Mouse (Mus musculus) limb, embryonic 10.5 days (tissue): ENCODE data around the gene 1700113H08Rik. TPM values are rescaled to one million over a fixed set of nuclear protein-coding genes. Genes with fewer than 3 reads are reported as not detected.

Experiments
- DNase-seq: peaks from one replicate; pipeline ENCODE4 v3.0.0-alpha.2; 2017; ENCODE audit warnings: low spot score
- H3K27ac ChIP-seq: fragments of 300-500 bp; sonication (generic); 2 replicates; pipeline ENCODE4 v1.5.1; 2016; ENCODE audit warnings: mild to moderate bottlenecking
- H3K27me3 ChIP-seq: fragments of 300-500 bp; sonication (generic); 2 replicates; pipeline ENCODE4 v1.6.1; 2016; ENCODE audit warnings: low read depth, mild to moderate bottlenecking; ENCODE audit not compliant: poor library complexity, severe bottlenecking
- H3K36me3 ChIP-seq: fragments of 300-500 bp; sonication (generic); 2 replicates; pipeline ENCODE4 v1.6.1; 2016; ENCODE audit warnings: mild to moderate bottlenecking, moderate library complexity
- H3K4me1 ChIP-seq: fragments of 300-500 bp; sonication (generic); 2 replicates; pipeline ENCODE4 v1.6.1; 2016
- H3K4me3 ChIP-seq: fragments of 300-500 bp; sonication (generic); 2 replicates; pipeline ENCODE4 v1.5.1; 2016; ENCODE audit warnings: mild to moderate bottlenecking, moderate library complexity
- H3K9me3 ChIP-seq: fragments of 300-500 bp; sonication (generic); replicated peaks from 2 replicates; pipeline ENCODE4 v1.6.1; 2016; ENCODE audit warnings: mild to moderate bottlenecking
- WGBS: fragments of 180-500 bp; shearing (Covaris S2); methylation state at CpG from one replicate; pipeline ENCODE4 v1.1.7; 2016; 5-methylcytosine and 5-hydroxymethylcytosine counted together
- polyA plus RNA-seq: library from polyadenylated mRNA; unstranded; fragments of >200 nt; fragmentation: Nextera tagmentation; extraction: Ambion mirVana; gene quantifications from 2 replicates; pipeline ENCODE4 v1.2.1, GENCODE M21; 2016

Gene 1700113H08Rik
- polyA plus RNA-seq, 1 experiment from 2014 or later = not detected

DNA sequence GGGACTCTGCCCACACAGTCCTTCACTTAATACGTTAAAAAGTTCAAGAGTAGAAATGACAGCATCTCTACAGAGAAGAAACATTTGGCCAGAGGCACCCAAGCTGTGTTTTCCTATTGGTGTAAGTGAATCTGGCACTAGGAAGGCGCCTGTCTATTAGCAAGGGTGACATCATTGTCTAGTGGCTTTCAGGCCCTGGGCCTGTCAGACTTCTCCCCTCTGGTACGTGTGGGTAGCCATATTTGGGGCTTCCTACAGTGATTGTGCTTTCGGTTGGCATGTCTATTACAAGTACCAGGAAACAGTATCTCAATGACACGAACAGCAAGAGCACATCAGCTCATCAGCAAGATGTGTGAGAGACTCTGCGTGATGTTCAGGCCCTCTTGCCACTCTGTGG lies 18.5 kb upstream of the 1700113H08Rik start:
- no peak overlapping the region for H3K27ac ChIP-seq
- peaks cover 16% of the 10 kb centered on the region for H3K4me1 ChIP-seq
- 92% methylated on average over 6 of the region's 6 CpGs for WGBS
- no peak overlapping the region for H3K4me3 ChIP-seq
- H3K9me3 ChIP-seq = no peaks in the 10 kb centered on the region
- no peaks in the 10 kb centered on the region for H3K27me3 ChIP-seq
- H3K36me3 ChIP-seq = no peaks in the 10 kb centered on the region
- DNase-seq = no peak

DNA sequence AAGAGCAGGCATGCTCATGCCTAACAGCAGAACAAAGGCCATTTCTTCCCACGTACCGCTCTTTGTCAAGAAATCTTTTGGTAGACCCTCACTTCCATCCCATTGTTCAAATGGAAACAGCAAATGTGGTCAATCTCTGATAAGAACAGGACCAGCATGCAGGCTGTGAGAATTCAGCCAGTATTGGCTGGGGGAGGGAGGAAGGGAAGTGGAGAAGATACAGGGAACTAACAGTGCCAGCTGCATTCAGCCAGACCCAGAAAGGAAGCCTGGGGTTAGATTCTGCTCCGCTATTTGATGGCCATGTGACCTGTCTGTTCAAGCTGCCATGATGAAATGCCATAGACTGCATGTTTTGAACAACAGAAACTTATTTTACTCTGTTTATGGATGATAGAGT lies 18.0 kb upstream of the 1700113H08Rik start:
- H3K4me1 ChIP-seq = peaks cover 16% of the 10 kb centered on the region
- 92% methylated on average over 3 of the region's 3 CpGs for WGBS
- H3K9me3 ChIP-seq = no peaks in the 10 kb centered on the region
- no peak for DNase-seq
- H3K36me3 ChIP-seq = no peaks in the 10 kb centered on the region
- H3K4me3 ChIP-seq = no peak overlapping the region
- H3K27me3 ChIP-seq = no peaks in the 10 kb centered on the region
- no peak overlapping the region for H3K27ac ChIP-seq

DNA sequence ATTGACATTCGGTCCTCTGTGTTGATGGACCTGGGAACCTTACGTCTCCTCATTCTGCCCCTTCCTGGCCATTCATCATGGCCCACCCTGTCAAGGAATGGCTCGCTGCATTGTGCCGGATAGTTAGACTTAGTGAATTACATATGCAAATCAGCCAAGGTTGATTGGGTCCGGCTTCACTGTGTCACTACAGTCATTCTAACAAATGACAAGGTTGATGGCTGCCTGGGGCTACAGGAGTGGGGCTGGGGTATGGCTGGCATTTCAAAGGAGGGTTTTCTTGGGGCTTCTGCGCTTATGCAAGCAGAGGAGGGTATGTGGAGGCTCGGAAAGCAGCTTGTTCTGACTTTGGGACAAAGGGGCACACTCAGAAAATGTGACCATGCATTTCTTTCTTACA lies 16.6 kb upstream of the 1700113H08Rik start:
- 85% methylated on average over 7 of the region's 7 CpGs for WGBS
- no peaks in the 10 kb centered on the region for H3K9me3 ChIP-seq
- no peak overlapping the region for H3K4me3 ChIP-seq

DNA sequence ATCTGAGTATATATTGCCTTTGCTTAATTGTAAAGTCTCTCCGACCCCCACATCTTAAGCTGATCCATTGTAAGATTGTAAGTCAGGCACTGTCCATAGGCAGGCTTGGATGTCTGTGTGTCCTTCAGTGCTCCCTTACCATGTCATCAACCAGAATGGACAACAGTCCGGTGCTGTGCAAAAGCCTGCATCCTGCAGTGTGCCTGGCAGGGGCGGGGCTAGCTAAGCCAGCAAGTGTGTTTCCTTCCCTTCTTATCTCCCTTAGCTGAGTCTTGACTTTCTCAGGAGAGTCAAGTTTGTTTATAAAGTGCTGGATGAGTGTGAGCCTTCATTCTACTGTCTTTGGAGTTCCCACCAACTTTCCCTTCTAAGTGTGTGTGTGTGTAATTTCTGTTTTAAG lies 12.6 kb upstream of the 1700113H08Rik start:
- DNase-seq = no peak
- H3K9me3 ChIP-seq = no peaks in the 10 kb centered on the region
- H3K27ac ChIP-seq = no peak overlapping the region
- no peak overlapping the region for H3K4me3 ChIP-seq
- H3K4me1 ChIP-seq = no peaks in the 10 kb centered on the region
- WGBS = 72% methylated on average over 3 of the region's 3 CpGs
- H3K27me3 ChIP-seq = no peaks in the 10 kb centered on the region
- H3K36me3 ChIP-seq = no peaks in the 10 kb centered on the region

More for the DNA sequence above, 16.6 kb upstream of the 1700113H08Rik start:
- no peaks in the 10 kb centered on the region for H3K27me3 ChIP-seq
- H3K4me1 ChIP-seq = peaks cover 9% of the 10 kb centered on the region
- H3K27ac ChIP-seq = no peak overlapping the region
- no peak for DNase-seq
- H3K36me3 ChIP-seq = no peaks in the 10 kb centered on the region

DNA sequence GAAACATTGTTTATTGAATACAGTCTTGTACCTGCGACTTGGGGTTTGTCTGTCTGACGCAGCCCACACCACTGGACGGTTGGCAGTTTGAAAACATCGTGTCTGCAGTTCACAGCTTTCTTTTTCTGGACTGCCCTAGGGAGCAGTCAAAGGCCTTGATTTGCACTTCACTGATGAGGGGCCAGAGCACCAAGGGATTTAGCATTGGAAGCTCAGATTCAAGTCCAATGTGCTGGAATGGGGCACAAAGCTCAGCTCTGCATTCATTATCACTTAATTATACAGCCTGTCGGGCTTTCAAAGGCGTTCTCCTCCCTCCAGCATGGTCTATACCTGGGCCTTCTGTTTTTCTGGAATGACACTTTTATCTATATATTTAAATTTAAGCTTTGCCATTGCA lies 11.4 kb upstream of the 1700113H08Rik start:
- H3K27ac ChIP-seq = no peak overlapping the region
- no peaks in the 10 kb centered on the region for H3K4me1 ChIP-seq
- no peaks in the 10 kb centered on the region for H3K9me3 ChIP-seq
- WGBS = 44% methylated on average over 6 of the region's 6 CpGs
- no peaks in the 10 kb centered on the region for H3K36me3 ChIP-seq
- H3K27me3 ChIP-seq = no peaks in the 10 kb centered on the region
- H3K4me3 ChIP-seq = no peak overlapping the region
- DNase-seq = no peak

DNA sequence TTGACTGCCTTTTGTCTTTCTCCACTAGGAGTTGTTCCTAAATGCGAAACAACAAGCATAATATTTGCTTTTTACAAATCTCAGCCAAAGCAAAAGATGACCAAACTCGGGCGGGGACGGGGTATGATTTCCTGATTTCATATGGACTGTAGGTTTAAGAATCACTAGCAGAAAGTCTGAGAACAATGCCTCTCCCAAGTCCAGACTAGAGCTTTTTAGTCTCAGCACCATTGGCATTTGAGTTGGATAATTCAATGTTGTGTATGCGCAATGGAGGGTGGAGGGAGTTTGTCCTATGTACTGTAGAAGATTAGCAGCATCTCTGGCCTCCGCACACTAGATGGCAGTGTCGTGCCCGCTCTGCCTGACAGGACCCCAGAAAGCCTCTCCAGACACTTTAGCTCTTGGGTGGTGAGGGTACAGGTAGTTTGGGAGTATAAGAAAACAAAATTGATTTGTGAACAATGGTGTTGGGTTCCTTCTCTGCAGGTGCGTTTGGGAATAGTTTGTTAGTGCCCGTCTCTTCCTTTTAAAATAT lies 10.8 kb upstream of the 1700113H08Rik start:
- H3K27me3 ChIP-seq = no peaks in the 10 kb centered on the region
- H3K4me3 ChIP-seq = no peak overlapping the region
- WGBS = 86% methylated on average over 10 of the region's 10 CpGs
- no peaks in the 10 kb centered on the region for H3K9me3 ChIP-seq
- no peaks in the 10 kb centered on the region for H3K36me3 ChIP-seq
- H3K27ac ChIP-seq = no peak overlapping the region
- H3K4me1 ChIP-seq = no peaks in the 10 kb centered on the region
- DNase-seq = no peak

DNA sequence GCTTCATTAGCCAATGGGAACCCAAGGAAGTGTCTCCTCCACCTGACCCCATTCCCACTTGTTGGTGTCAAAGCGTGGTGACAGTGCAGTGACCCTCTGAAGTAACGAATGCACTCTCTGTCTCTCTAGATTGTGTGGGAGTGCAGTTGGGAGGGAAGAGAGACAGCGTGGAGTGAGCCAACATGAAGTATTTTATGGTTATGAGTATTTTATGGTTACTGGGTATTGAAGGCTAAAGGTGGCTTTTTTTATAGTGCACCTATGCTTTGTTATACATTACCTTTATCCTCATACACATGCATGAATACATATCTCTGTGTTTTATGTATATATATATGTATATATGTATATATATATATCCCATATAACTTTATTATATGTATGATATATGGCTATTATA lies 8.7 kb upstream of the 1700113H08Rik start:
- Histone ChIP-seq H3K36me3 (no peaks in the 10 kb centered on the region), H3K9me3 (no peaks in the 10 kb centered on the region), H3K4me3 (no peak overlapping the region), H3K4me1 (no peaks in the 10 kb centered on the region), H3K27ac (no peak overlapping the region), H3K27me3 (no peaks in the 10 kb centered on the region)
- WGBS = 84% methylated on average over 3 of the region's 3 CpGs
- DNase-seq = no peak

DNA sequence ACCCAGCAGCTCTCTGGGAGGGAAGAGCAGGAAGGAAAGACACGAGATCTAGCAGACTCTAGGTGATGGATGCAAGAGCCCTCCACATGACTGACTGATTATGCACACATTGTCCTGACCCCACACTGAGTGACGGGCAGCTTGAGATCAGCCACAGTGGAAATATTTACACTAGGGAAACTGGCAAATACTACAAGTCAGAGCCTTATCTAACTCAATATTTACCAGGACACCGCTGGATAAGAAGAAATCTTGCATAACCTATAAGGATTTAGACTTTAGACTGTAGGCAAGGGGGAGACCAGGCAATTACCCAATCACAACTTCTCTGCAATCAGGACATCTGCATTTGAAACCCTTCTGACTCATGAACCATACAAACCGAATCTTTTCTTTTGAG lies 6.1 kb upstream of the 1700113H08Rik start:
- H3K27ac ChIP-seq = no peak overlapping the region
- no peak overlapping the region for H3K4me3 ChIP-seq
- H3K36me3 ChIP-seq = no peaks in the 10 kb centered on the region
- 86% methylated on average over 4 of the region's 4 CpGs for WGBS
- peaks cover 10% of the 10 kb centered on the region for H3K27me3 ChIP-seq
- DNase-seq = no peak
- H3K9me3 ChIP-seq = no peaks in the 10 kb centered on the region
- H3K4me1 ChIP-seq = no peaks in the 10 kb centered on the region

DNA sequence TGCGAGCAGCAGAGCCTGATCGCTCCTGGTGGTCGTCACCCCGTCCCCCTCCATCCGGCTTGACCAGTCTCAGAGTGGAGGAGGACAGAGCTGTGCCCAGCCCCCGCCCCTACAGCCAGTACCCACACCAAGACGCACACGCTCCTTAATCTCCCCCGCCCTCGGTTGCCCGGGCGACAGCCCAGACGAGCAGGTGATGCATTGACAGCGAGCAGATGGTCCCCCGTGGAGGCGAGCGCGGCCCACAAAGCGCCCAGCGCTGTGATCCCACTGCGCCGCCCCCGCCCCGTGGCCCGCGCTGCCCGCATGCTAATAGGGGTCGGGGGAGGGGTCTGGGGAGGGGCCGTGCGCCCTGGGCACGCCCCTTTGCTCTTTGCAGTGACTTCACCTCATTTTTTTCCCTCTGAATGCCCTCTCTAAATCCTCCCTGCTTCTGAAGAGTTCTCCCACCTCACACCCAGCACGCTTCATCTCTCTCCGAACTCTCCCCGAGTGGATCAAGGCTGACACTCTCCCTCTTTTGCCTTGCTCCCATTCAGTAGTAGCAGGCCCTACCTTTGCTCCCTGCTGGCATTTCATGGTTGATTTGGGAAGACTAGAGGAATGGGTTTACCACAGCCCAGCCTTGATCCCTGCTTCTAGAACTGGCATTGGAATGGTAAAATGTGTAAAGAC lies 543 bp downstream of the 1700113H08Rik start:
- Histone ChIP-seq H3K27ac (peak overlapping the region; percentile 76), H3K36me3 (no peaks in the 10 kb centered on the region), H3K4me1 (peaks cover 14% of the 10 kb centered on the region), H3K9me3 (no peaks in the 10 kb centered on the region), H3K4me3 (peak overlapping the region; percentile 64), H3K27me3 (peaks cover 15% of the 10 kb centered on the region)
- peak; percentile 73 for DNase-seq
- WGBS = 0% methylated on average over 32 of the region's 34 CpGs

DNA sequence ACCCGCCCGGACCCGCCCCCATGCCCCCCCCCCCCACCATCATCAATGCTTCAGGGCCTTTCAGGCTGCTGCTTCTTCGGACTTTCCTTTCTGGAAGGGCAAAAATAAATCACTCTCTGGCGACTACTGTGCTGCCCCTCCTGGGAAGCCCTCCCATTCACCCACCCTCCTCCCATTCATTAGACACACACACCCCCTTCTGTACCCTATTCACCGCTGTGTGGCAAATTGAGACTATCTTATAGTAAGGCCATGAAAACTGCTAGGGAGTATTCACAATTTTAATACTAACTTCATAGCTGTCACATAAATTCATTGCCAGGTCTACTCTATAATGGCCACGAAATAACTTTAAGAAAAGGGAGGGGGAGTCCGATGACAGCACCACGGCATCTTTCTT lies 1.1 kb downstream of the 1700113H08Rik start:
- H3K36me3 ChIP-seq = no peaks in the 10 kb centered on the region
- peaks cover 15% of the 10 kb centered on the region for H3K27me3 ChIP-seq
- H3K27ac ChIP-seq = no peak overlapping the region
- H3K9me3 ChIP-seq = no peaks in the 10 kb centered on the region
- peaks cover 14% of the 10 kb centered on the region for H3K4me1 ChIP-seq
- peak overlapping the region; percentile 64 for H3K4me3 ChIP-seq
- 17% methylated on average over 9 of the region's 9 CpGs for WGBS
- no peak for DNase-seq

DNA sequence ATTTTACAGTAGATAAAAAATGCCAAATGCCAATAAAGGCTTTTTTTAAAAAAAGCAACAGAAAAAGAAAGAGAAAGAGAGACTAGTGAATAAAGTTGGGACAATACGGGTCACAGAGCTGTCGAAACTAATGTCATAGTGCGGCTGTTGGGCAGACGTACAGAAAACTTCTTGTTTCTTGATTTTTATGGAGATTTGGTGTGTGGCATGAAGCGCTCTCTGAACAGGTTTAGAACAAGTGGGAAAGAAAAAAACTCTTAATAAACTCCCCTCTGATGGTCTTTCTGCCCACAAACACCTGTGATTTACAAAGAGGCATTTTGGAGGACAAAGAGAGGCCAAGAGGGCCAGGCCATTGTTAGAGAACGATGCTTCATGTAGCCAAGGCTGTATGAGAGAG lies 1.6 kb downstream of the 1700113H08Rik start:
- Histone ChIP-seq H3K27ac (no peak overlapping the region), H3K9me3 (no peaks in the 10 kb centered on the region), H3K4me1 (peaks cover 14% of the 10 kb centered on the region), H3K4me3 (no peak overlapping the region), H3K36me3 (no peaks in the 10 kb centered on the region), H3K27me3 (peaks cover 15% of the 10 kb centered on the region)
- DNase-seq = no peak
- 89% methylated on average over 6 of the region's 6 CpGs for WGBS

DNA sequence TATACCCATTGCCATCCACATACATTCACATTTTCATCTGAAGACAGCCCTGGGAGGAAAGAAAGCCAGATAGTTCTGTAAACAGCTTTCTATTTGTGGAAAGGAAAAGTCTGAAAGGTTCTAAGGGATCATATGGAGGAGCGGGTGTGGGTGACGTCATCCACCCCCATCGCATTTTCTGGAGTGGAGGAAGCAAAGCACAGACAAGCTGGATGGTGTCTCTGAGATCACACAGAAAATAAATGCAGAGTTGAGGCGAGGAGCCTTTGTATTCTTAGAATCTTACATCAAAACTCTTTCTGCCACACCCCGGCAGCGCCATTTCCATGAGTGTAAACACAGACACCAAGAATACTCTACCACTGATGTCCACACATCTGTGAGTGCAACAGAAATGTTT lies 26.4 kb downstream of the 1700113H08Rik start:
- Histone ChIP-seq H3K27ac (no peak overlapping the region), H3K36me3 (no peaks in the 10 kb centered on the region), H3K4me3 (no peak overlapping the region), H3K9me3 (no peaks in the 10 kb centered on the region), H3K4me1 (peaks cover 7% of the 10 kb centered on the region), H3K27me3 (no peaks in the 10 kb centered on the region)
- DNase-seq = no peak
- WGBS = 90% methylated on average over 6 of the region's 6 CpGs

DNA sequence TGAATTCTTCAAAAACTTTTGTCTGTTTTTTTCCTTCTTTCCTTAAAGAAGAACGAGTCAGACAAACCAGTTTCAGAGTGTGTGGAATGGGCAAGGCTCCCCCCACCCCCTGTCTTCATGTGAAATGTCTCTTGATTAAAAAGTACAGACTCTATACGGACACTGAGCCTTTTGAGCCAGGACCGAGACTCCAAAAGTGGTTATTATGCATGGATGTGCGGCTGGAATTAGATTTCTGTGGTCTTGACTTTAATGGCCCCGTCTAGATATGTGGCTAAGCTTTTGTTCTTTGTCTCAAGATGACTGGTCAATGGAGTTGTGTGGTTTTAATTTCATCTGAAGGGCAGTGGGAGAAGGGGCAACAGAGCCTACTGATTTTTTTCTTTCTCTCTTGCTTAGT lies 29.8 kb downstream of the 1700113H08Rik start:
- Histone ChIP-seq H3K27ac (no peak overlapping the region), H3K36me3 (no peaks in the 10 kb centered on the region), H3K27me3 (no peaks in the 10 kb centered on the region), H3K9me3 (no peaks in the 10 kb centered on the region), H3K4me1 (peaks cover 7% of the 10 kb centered on the region), H3K4me3 (no peak overlapping the region)
- DNase-seq = no peak
- 85% methylated on average over 5 of the region's 5 CpGs for WGBS

DNA sequence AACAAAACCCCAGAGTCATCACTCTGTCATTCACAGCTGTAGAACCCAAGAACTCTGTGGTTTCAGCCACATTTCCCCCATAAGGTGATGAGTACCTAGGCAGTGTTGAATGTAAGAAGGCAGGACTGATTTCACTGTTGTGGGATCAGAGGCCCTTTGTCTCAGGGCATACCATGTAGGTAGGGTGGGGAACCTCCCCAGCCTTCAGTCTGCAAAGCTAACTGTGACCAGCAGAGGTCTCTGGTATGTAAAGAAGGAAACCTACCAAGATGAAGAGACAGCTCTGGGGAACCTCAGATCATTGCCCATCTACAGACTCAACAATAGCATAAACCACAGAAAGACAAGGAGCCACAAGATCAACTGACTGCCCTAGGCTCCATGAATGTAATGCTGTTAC lies 36.4 kb downstream of the 1700113H08Rik start:
- peaks cover 3% of the 10 kb centered on the region; the same call in 1 of the 2 replicates for H3K27me3 ChIP-seq
- no peak overlapping the region for H3K4me3 ChIP-seq
- peaks cover 9% of the 10 kb centered on the region for H3K4me1 ChIP-seq
- no peak overlapping the region for H3K27ac ChIP-seq
- H3K36me3 ChIP-seq = no peaks in the 10 kb centered on the region
- no peaks in the 10 kb centered on the region for H3K9me3 ChIP-seq
- DNase-seq = no peak
